Mouse (Mus musculus) urinary bladder, adult 18-20 months (tissue): ENCODE data around the gene Gcgr.
A peak's percentile ranks its signal among the peaks of the same experiment; 100 is the strongest.
"Not testable (repeated sequence)": the region's sequence is repeated elsewhere in the genome, so short reads cannot be mapped to it uniquely, and the experiment has no call there.

Source experiments
- DNase-seq, 2 experiments: peaks; one replicate each; pipeline ENCODE4 v3.0.0; 2022; ENCODE audit warnings: low spot score in 2 of 2, mixed read lengths in 2 of 2

Gene Gcgr

DNA sequence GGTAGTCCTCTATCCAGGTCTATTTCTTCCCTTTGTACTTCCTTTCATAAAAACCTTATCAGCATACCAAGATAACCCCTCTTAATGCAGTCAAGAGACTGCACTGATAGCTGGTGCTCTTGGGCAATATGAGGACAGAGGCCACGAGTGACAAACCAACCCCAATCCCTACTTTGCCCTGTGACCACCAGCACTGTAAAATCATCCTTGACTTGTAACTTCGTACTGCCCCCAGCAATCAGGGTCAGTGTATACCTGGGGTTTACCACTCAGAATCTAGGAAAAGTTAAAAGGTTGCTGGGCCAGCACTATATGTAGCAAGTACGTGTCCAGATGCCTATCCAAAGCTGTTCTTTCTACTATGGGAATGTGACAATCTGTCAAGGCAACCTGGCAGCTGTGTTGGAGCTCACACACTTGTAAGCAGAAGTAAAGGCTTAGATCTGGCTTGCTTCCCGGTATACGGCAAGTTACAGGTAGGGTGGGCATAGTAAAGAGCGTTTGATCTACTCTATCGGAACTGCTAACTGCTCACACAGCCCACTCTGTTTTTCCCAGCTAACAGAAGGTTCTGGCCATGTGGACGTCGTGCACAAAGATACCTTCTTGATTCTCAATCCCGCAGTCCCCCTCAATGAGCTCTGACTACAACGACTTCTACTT is 41.4 kb downstream of the Gcgr start:
- no peak for DNase-seq

- no peak for DNase-seq
Observed at GRCm38 (mm10) chr11:120572417-120572751, 41.9 kb downstream of the Gcgr start.

DNA sequence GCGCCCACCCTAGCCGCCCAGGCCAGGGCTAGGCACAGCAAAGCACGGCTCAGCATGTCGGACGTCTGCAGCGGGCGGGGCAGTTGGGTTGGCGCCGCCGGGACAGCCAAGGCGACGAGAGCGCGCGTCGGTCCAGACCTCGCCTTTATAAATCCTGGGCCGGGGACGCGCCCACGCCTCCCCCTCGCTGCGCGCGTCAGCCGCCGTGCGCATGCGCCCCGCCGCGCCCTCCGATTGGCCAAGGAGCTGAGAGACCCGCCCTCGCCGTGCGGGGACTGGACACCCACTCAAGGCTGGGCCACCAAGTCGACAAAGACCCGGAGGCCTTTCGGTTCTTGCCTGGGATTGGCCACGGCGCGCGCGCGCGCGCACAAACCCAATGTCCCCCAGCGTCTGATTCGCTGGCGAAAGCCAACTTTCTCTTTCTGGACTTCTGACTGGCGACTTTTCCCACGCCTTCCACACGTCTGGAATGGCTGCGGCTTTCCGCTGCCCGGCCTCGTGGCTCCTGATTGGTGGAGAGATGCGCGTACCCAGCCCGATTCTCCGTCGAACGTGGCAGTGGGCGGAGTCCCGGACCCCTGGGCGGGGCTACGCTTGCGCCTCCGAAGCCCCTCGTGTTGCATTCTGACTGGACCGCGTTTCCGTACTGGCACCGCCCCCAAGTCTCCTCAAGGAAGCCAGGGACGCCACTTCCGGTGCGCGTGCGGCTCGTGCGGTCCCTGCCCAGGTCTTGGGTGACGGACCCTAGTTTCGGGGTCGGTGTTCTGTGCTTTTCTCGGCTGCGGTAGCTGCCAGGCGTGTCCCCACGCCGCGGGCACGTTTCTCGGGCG is 42.5 kb downstream of the Gcgr start, which contains the start of gene P4hb:
Gene P4hb (minus strand): TSS at position 502 of the 833 bp plus-strand sequence.
- peak; percentile 98 to 100 for DNase-seq

GRCm38 (mm10) chr11:120573585-120574277 is 43.2 kb downstream of the Gcgr start:
- DNase-seq: no peak

GRCm38 (mm10) chr11:120574278-120574600 is 43.7 kb downstream of the Gcgr start:
- DNase-seq: no peak

- no peak for DNase-seq
Observed at GRCm38 (mm10) chr11:120575046-120575445, 44.5 kb downstream of the Gcgr start.

- DNase-seq: no peak
Observed at GRCm38 (mm10) chr11:120575940-120576339, 45.4 kb downstream of the Gcgr start.

DNA sequence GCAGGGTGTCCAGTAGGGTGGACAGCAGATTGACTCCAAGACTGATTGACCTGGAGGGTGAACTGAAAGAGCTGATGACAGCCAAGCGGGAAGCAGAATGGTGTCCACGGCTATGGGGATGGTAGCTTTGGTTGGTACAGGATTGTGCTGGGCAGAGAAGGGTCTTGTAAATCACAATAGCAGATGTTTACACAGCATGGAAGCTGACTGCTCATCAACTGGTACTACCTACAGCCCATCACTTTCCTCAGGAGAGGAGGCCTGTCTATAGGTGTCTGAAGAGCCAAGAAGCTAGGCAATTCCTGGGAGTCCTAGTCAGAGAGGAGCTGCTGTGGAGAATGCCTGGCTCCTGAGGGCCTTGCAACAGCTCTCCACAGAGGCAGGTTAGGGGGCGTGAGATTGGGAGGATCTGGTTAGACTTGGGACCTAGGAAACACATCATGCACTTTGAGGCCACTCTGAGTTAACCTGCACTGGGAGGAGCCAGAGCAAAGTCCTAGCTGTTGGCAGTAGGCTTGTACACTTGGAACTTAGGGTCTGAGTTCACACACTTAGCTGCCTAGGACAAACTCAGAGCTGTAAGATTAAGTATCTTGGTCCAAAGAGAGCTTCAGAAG is 46.0 kb downstream of the Gcgr start:
- no peak for DNase-seq

GRCm38 (mm10) chr11:120577211-120578023 is 46.9 kb downstream of the Gcgr start:
- no peak for DNase-seq

- no peak for DNase-seq
Observed at GRCm38 (mm10) chr11:120578024-120578693, 47.7 kb downstream of the Gcgr start.

DNA sequence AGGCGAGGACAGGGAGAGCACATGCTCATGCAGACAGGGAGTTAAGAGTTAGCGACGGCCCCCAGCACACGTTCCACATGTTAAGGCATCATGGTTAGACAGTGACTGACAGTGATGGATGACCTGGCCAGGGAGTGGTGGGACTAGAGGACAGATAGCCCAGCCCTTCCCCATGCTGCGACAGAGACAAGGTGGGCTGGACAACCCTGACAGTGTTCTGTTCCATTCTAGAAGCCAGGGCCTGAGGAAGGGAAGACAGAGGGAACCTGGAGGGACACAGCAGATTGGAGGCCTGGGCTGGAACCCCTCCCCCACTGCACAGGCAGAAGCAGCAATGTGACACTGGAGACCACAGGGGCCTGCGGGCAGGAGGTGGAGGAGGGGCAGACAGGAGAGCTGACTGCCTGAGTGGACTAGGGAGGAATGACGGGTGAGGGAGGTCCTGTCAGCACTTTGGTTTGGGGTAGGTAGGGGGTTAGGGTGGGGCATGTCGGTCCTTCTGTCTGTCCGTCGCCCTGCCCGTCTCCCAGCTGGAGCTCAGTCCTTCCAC is 48.3 kb downstream of the Gcgr start:
- DNase-seq: no peak

- DNase-seq: peak; percentile 36 to 71
Observed at GRCm38 (mm10) chr11:120579316-120580107, 49.0 kb downstream of the Gcgr start.

GRCm38 (mm10) chr11:120580190-120580589 is 49.7 kb downstream of the Gcgr start:
- DNase-seq: peak in 1 of 2 experiments; percentile 38

DNA sequence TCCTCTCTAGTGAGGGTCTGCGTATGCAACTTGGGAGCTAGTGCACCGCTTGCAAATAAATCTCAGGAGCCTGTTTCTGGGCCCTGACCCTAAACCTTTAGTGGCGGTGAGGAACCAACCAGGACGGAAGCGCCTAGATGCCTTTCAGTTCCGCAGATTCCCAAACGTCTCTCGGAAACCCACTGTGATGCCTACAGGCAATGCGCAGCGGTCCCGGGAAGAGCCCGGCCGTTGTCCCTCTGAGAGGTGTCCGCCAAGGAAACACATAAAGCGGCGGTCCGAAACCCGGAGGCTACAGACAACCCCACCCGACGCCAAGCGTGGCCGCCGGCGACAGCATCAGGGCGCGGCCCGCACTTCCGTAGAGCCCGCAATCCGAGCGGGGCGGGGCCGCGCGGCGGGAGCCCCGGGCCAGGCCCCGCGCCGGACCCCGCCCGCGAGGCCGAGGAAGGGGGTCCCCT is 50.4 kb downstream of the Gcgr start:
- peak; percentile 34 for DNase-seq

- DNase-seq: peak; percentile 76 to 82
Observed at GRCm38 (mm10) chr11:120581490-120582267, 51.2 kb downstream of the Gcgr start, which contains the start of gene Arhgdia. Gene Arhgdia, minus strand, starts transcription at chr11:120581624.

DNA sequence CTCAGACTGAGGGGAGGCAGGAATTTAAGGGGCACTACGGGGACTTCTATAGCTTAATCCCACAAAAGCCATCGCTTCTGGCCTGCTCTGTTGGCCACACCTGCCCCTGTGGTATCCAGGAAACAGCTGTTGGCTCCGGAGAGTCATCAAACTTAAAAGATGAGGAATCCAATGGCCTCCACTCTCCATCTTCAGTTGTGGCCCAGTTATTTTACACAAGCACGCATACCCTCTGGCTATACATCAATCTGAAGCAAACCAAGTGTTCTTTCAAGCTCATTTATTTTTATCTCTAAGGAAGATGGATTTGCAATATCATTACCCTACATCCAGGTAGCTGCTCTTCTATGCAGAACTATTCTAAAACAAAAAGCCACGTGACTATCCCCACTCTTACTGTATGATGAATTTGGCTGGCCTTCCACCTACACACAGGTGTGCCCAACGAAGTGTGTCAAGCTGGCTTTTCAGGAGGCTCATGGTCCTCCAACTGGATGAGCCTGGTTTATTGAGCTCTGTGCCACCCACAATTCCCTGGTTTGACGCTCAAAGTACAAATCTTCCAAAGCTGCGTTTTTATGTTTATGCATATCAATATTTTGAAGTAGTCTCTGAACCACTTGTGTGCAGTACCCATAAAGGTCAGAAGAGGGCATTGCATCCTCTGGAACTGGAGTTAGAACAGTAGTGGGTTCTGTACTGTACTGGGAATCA is 51.9 kb downstream of the Gcgr start:
- DNase-seq: no peak

- not testable (repeated sequence) for DNase-seq
Observed at GRCm38 (mm10) chr11:120582982-120583293, 52.4 kb downstream of the Gcgr start.

- no peak for DNase-seq
Observed at GRCm38 (mm10) chr11:120583937-120584336, 53.4 kb downstream of the Gcgr start.
